Mouse (Mus musculus) CD4-positive helper T cell, adult 2 months (primary cell): Measurements from ENCODE around the gene Clasp2.
A peak's percentile ranks its signal among the peaks of the same experiment; 100 is the strongest.
"Not testable (repeated sequence)": the region's sequence is repeated elsewhere in the genome, so short reads cannot be mapped to it uniquely, and the experiment has no call there.

ENCODE experiments used
- DNase-seq: peaks from one replicate; pipeline ENCODE4 v3.0.0-alpha.2; 2012; ENCODE audit warnings: low read depth, missing footprints, low spot score

The Clasp2 gene

DNA sequence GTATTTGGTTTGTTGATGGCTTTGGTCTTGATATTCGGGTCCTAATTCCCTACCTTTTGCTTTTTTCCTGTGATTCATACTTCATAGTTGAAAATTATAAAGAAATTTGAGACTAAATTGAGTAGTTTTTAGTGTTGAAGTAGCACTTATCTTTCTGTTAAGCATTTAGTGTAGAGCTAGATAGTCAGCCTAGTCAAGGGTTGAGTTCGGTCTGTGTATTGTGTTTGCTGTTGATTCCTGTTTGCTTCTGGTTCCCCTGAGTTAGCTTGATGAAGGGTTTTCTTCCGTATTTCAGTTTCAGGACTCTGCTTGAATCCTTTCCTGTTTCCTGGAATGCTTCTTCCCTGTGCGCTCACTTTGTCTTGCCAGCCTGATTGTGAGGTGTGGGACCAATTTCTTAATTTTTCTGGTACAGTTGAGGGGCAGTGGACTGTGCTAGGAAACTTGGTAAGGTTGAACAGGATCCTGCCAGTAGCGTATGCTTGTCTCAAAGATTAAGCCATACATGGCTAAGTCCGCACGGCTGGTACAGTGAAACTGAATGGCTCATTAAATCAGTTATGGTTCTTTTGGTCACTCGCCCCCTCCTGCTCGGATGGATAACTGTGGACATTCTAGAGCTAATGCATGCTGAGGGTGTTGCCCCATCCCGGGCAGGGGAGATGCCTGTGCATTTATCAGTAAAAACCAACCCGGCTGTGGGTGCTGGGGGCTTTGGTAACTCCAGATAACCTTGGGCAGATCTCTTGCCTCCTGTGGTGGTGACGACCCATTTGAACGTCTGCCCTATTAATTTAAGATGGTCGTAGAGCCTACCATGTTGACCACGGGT is 14.8 kb downstream of the Clasp2 start:
- no peak for DNase-seq

DNA sequence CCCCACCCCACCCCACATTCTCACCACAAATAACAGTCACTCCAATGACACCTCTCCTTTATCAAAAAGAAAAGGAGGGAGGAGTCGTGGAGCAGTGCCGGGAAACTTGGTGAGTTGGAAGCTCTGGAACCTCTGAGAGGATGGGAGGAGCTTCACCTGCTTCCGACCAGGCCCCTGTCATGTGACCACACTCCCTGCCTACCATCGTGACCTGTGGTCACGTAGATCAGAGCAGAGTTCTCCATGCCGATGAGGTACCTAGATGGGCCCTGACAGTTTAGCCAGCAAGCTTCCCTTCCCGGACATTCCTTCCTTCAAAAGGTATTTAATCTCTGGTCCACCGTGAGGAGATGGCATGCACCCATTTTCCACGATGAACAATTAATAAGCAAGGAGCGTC is 17.2 kb downstream of the Clasp2 start:
- no peak for DNase-seq

DNA sequence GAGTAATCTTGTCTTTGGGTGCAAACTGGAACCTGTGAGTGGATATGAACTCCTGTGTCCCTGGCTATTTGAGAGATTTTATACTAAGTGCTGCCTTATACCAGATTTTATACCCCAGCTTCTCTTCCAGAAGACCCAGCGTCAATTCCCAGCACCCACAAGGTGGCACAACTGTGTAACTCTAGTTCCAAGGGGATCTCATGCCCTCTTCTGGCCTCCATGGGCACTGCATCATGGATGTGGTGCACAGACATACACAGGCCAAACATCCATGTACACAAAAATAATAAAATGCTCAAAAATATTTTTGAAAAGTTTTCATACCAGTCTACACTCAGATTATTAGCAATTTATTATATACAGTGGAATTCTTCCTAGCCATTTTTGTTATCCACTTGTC is 18.4 kb downstream of the Clasp2 start:
- DNase-seq = no peak

DNA sequence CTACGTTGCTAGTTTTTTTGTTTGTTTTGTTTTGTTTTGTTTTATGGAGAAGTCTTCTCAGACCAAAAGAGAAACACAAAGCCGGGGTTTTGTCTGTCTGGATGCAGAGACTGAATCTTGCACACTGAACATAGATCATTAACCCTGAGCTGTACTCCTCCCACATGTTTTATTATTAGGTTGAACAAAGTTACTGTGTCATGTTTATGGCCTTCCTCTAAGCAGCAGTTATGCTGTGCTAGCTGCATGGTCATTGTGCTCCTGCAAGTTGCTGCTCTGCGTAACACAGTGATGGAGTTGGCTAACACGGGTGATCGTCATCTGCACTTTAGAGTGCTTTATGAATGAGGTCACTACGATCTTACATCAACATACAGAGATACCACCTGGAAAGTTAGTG is 21.1 kb downstream of the Clasp2 start:
- DNase-seq = no peak

DNA sequence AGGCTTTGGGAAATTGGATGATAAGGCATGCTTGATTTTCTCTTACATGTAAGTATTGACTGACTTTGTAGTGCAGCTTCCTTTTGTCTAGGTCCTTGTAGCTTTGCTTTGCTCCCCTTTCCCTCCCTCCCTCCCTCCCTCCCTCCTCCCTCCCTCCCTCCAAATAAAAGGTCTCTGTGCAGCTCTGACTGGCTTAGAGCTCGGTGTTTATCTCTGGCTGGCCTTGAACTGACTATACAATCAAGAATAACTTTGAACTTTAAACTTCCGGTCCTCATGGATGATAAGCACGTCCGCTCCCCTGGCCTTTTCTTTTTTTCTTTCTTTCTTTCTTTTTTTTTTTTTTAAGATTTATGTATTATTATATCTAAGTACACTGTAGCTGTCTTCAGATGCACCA is 21.9 kb downstream of the Clasp2 start:
- no peak for DNase-seq

DNA sequence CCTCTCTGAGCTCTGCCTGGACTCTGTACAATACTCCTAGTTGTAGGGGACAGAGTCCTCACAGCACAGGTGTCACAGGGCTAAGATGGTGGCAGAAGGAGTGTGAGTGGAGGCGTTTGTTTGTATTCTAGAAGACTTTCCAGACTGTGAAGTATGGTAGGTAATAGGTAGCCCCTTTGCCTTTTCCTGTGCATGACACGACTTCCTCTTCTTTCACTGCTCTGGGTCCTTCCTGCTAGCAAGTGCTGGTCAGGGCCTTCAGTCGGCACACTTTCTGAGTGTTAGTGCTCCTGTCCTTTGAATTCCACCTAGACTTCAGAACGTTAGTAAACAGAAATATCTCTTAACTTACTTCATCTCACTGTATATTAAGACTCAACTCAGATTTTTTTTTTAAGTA is 29.4 kb downstream of the Clasp2 start:
- DNase-seq = no peak

DNA sequence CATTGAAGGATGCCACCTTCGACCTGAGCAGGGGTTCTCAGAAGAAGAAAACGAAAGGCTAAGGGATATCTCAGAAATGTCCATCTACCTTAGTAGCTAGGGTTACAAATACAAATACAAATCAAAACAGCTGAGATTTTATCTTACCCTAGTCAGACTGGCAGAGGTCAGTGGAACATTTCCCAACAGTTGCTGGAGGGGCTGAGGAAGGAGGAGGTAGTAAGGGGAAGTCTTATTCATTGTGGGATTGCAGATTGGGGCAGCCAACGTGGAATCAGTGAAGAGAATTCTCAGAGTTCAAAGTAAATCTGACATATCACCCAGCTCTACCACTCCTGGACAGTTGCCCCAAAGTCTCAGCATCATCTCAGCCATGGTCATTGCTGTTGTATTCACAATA is 39.6 kb downstream of the Clasp2 start:
- no peak for DNase-seq

DNA sequence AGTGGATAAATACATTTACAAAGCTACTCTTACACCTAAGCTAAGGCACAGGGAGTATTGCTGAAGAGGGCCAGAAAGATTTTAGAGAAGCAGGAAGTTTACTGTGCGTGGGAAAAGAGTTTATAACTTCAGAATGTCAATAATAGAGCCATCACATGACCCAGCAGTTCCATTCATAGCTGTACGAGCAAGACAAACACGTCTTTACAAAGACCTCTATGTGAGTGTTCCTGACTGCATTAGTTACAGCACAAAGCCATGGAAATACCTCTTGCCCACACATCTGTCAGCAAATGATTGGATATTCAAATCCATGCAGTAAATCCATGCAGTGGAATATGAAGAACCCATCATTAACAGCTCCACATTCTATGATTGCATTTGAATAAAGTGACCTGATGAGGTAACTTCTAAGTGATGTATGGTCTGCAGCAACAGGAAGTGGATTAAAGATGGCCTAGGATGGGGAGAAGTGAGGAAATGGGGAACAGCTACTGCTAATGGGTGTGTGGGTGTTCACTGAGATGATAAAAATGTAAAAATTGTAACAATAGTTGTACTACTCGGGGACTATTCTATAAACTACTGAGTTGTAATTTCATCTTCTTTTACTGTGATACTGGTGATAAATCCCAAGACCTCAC is 41.2 kb downstream of the Clasp2 start:
- no peak for DNase-seq

DNA sequence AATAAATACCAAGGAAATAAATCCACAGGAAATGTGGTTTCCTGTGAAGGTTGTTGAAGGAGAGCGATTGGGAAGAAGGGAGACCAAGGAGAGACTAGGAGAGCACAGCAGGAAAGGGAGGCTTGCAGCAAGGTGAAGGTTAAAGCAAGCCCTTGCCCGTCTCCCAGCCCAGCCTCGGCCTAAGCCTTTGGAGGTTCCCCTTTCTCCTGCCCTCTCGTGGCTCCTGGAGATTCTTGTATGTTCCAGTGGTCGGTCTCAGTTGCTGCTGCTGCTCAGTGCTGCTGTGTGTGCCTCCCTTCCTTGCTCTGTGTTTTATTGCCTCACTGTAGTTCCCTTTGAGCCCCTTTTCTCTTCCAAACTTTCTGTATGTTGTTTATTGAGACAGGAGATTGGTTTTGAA is 42.4 kb downstream of the Clasp2 start:
- no peak for DNase-seq

DNA sequence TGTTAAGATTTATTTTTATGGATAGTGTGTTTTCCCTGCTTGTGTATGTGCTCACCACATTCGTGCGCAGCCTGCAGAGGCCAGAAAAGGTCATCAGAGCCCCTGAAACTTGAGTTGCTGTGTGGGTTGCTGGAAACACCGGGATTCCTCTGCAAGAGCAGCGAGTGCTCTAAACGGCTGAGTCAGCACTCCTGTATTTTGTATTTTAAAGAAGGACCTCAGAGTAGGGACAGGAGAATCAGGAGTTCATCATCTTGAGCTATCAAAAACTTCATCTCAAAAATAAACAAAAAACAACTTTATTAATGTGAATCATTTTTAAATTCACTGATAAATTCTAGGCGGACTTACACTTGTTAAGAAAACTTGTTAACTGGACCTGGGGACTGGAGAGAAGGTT is 48.0 kb downstream of the Clasp2 start:
- not testable (repeated sequence) for DNase-seq

DNA sequence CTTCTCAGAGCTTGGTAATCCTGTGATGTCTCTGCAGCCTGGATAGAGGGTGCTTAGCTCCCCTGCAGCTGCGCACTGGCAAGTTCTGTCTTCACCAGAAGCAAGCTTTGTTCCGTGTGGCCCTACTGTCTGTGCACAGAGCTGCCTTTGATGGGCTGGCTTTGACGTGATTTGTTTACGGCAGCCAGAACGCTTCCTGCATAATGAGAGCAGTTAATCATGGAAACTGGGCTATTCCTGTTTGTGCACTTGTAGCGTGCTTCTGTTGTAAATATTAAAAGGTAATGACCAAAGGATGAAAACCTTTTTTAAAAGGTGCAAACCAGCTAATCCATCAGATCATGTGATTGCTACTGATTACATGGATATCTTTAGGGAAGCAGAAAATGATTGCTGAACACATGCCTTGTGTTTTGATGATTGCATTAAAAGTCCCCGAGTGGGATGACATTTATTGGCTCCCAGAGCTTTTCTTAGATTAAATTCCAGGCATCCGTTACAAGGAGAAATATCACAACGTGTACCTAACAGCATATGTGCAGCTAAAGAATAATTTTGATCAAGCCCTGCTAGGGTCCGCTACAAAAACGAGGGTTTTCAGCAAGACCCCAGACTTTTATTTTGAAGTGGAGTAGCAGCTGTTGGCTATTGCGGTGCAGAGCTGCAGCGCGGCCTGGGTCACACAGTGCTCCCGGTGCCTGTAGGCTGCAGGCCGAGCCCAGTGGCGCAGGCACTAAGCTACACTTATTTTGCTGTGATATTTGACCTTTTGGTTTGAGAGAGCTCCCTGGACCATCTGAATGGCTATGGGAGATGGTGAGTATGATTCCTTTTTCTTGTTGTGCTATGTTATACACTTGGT is 51.6 kb downstream of the Clasp2 start:
- DNase-seq = peak; percentile 80

DNA sequence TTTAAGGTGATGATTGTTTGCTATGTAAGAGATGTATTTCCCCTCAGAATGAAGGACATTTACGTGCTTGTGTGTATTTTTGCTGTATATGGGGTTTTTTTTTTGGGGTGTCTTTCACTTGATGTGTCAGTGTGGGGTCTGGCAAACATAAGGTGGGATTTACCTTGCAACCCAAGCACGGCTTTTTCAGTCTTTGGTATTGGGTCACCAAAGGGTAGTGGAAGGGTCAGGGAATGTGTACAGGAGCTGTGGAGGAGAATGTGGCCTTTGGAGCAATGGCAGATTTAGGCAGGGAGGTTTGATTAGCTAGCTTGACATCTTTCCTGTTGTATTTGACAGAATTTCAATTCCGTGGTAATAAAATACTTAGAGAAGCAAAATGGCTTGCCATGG is 52.2 kb downstream of the Clasp2 start:
- DNase-seq = no peak

DNA sequence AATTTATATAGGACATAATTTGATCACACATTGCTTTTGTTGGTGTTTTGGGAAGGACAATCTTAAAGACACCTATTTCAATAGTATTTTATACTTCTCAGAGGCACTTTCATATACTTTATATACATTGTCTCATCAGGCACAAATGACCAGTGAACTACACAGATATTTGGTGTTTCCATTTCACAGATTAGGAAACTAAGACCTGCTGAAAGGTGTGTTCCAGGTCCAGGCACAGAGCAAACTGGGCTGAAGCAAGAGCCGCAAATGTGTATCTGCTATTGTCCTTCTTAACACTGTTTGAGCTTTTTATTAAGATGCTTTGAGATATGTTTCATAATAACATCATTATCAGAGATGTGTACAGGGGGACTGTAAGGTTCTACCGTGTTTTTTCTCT is 52.7 kb downstream of the Clasp2 start:
- DNase-seq = no peak

DNA sequence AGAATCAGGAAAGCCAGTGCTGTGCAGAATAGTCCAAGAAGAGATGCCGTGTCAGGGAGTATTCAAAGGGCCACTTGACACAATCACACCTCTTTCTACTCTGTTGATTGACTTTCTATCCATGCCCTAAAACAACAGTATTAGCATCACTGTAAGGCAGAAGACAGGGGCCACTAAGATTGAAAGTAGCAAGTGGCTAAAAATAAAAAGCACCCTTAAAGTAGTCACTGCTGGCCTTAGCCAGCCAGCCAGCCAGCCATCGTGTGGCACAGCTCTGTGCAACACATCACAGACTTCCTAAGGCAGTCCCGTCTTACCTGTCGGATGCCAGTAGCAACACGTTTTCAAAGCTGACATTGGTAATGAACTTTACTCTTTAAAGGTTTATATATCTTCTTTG is 55.9 kb downstream of the Clasp2 start:
- no peak for DNase-seq

DNA sequence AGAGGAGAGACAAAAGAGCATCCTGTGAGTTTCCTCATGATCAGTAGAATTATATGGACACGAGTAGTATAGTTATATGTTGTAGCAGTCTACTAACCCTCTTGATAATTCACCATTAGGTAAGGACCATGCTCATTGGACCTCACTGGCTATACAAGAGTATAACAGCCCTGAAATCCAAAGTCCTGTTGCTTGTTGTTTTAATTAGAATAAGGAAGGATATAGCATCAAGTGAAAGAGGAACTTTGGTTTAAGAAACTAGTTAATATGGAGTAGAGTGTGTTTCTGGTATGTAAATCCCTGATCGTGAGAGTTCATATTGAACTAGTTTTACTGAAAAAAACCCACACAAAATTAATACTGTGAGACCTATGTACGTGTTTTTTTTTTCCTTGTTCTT is 59.4 kb downstream of the Clasp2 start:
- no peak for DNase-seq

DNA sequence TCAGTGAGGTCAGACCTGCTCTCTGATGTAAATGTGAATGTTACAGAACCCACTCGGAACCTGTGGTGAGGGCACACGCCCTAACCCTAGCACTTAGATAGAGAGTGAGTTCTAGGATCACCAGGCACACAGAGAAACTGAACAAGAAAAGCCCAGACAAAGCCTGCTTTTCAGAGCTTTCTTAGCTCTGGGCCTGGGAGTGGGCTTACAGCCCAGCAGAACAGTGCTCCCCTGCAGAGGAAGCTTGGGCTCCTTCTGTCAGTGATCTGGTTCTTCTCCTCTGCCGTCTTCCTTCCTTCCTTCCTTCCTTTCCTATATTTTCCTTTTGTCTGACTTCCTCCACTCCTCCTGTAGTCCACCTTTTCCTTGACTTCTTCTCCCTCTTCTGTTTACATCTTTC is 61.5 kb downstream of the Clasp2 start:
- DNase-seq = no peak

DNA sequence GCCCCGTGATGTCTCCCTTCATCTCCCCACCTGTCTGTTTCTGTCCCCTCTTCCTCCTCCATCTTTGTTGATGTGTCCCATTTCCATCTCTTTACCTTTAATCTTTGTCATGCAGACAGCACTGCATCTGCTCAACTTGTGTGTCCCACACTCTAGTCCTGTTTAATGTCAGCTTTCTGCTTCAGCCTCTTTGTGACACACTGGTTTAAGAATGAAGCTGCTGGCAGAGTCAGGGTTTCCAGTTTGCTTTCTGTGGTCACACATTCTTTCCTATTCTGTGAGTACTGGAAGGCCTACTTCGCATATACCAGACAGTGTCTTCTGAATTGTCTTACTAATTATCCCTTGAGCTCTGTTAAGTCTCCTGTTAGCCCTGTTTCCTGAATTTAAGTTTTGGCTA is 62.5 kb downstream of the Clasp2 start:
- DNase-seq = no peak

DNA sequence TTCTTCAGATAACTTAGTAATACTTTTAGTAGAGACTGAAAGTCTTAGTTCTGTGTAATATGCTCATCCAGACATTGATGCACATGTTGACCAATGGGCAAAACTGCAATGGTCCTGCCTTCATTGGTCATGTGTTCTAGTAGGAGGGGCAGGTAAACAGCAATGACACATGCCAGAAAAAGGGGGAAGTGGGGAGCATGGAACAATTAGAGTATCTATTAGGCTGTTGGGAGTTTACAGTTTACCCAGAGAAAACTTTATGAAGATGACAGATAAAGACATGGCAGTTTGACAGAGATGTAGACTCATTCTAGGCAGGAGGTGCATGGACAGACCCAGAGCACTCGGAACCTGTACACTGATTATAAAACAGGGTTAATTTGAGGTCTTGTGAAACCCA is 64.1 kb downstream of the Clasp2 start:
- DNase-seq = no peak

DNA sequence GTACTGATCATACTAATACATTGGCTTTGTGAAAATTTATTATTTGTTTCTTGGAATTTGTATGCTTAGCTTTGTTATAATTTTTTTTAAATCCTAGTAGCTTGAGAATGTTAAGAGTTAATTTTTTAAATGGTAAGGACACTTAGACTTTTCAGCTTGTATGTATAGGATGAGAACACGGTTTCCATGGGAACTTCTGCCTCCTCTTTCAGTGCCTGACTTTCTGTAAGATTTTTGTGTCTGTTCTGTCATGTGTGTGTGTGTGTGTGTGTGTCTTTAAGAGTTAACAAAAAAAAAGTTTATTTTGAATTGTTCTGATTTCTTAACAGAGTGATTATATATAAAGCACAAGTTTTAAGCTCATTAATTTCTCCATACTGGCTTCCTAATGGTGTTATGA is 70.1 kb downstream of the Clasp2 start:
- DNase-seq = no peak

DNA sequence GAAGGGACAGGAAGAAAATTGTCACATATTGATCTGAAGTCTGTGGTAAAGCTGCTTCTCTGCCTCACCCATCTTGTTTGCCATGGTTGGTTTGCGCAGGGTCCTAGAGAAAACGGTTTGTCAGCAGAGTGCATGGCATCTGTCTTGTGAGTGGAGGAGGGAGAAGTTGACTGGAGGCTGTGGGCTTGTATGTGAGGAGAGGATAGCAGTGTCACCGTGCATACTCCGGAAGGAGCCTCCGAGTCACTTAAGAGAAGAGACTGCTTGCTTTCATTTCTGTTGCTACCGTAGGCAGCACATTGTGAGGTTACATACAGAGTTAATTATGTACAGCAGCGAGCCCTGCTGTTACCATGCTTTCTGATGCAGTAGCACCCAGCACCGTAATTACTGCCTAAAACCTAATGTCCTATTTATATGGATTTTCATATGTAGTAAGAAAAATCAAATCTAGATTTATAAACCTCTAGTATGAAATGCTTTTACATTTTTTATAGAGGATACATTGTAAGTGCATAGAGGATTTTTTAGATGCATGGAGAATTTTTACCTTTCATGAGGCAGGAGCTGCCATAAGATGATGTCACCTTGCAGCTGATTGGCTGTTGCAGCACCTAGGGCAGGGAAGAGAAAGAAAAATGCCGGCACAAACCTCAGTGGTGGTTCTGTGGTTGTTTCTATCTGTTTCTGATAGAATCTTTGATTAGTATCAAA is 70.8 kb downstream of the Clasp2 start:
- peak; percentile 74 for DNase-seq

DNA sequence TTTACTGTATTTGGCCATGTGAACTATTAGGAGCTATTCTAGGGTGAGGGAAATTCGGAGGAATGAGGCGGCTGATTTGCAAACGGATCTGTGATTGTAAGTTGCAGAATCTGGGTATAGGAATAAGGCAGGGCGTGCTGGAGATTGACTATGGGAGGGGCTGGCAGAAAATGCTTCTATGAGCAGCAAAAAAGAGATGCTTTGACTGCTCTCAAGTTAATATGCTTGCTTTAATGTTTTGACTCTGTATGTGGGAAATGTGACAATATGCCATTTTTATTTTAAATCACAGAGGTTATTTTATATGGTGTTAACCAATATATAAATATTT is 71.4 kb downstream of the Clasp2 start:
- no peak for DNase-seq

DNA sequence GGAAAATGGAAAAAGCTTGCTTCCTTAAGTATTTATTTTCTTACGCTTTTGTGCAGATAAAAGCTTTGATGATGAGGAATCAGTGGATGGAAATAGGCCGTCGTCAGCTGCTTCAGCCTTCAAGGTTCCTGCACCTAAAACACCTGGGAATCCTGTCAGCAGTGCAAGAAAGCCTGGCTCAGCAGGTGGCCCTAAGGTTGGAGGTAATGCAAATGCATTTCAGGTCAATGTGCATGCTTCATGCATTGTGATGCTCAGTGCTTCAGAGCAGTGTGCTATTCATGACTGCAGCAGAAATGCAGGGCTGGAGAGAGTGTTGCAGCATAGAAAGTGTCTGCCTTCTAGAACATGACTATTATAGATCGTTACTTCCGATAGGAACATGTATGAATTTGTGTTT is 71.8 kb downstream of the Clasp2 start:
- DNase-seq = no peak
